Mouse (Mus musculus) embryonic facial prominence, embryonic 13.5 days (tissue): Measurements from ENCODE around the gene Mindy3. TPM values are rescaled to one million over a fixed set of nuclear protein-coding genes. Genes with fewer than 3 reads are reported as not detected.

Experiments used
- ATAC-seq: fragments of 200-750 bp; cut with Nextera tagmentation; 2 replicates; pipeline ENCODE4 v1.8.0; 2017; ENCODE audit warnings: low read depth; ENCODE audit not compliant: insufficient number of reproducible peaks, insufficient read depth, low FRiP score, low TSS enrichment
- H3K27ac ChIP-seq: fragments of 300-500 bp; sonication (generic); 2 replicates; pipeline ENCODE4 v1.5.1; 2015; ENCODE audit warnings: moderate library complexity, mild to moderate bottlenecking, inconsistent platforms
- H3K27me3 ChIP-seq: fragments of 300-500 bp; sonication (generic); 2 replicates; pipeline ENCODE4 v1.6.1; 2015; ENCODE audit warnings: mild to moderate bottlenecking, inconsistent platforms
- H3K36me3 ChIP-seq: fragments of 300-500 bp; sonication (generic); 2 replicates; pipeline ENCODE4 v1.6.1; 2015; ENCODE audit warnings: mild to moderate bottlenecking, inconsistent platforms
- H3K4me1 ChIP-seq: fragments of 300-500 bp; sonication (generic); 2 replicates; pipeline ENCODE4 v1.6.1; 2015; ENCODE audit warnings: inconsistent platforms
- H3K4me2 ChIP-seq: fragments of 300-500 bp; sonication (generic); 2 replicates; pipeline ENCODE4 v1.6.1; 2015; ENCODE audit warnings: moderate library complexity, mild to moderate bottlenecking, inconsistent platforms
- H3K4me3 ChIP-seq: fragments of 300-500 bp; sonication (generic); 2 replicates; pipeline ENCODE4 v1.5.1; 2015; ENCODE audit warnings: mild to moderate bottlenecking, inconsistent platforms
- H3K9ac ChIP-seq: fragments of 300-500 bp; sonication (generic); 2 replicates; pipeline ENCODE4 v1.6.1; 2015; ENCODE audit warnings: mild to moderate bottlenecking, inconsistent platforms
- H3K9me3 ChIP-seq: fragments of 300-500 bp; sonication (generic); 2 replicates; pipeline ENCODE4 v1.6.1; 2016; ENCODE audit warnings: inconsistent platforms
- WGBS: fragments of 180-500 bp; shearing (Covaris S2); methylation state at CpG from one replicate; pipeline ENCODE4 v1.1.7; 2015; ENCODE audit warnings: mixed read lengths; 5-methylcytosine and 5-hydroxymethylcytosine counted together
- polyA plus RNA-seq: library from polyadenylated mRNA; unstranded; fragments of >200 nt; fragmentation: Nextera tagmentation; extraction: Ambion mirVana; gene quantifications from 2 replicates; pipeline ENCODE4 v1.2.1, GENCODE M21; 2015

Mindy3 gene
- polyA plus RNA-seq, 1 experiment from 2014 or later: 24.8 TPM

DNA sequence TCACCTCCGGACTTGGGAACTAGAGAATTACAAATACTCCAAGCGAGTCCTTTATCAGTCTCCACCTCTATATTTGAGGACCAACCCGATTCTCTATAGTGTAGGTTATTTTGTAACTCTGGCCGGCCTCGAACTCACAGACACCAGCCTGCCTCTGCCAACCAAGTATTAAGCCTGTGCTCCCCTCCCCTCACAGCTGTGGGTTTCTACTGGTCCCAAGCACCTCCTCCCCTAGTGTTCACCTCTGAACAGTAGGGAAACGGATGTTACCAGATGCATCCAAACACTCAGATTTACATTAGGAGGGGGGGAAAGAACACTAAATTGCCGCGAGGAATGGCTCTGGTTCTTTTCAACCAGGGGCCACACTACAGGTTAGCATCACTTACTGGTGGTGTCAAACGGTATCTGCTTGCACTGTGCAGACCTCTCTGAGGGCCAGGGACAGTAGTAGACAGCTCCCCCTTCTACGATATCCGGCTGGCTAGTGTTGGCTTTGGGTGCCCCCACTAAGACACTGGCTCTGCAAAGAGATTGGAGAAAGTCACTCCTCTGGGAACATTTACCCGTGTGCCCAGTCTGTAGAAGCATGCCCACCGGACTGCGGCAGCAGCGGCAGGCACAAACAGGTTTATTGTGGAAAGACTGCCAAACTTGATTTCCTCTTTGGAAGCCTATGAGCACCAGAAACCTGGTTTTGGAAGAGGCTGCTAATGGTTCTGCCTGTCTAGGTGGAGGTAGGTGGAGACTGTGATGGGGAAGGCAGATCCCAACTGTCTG is 118.6 kb downstream of the Mindy3 start:
- Histone ChIP-seq H3K4me3 (peak overlapping the region; percentile 76), H3K36me3 (no peaks in the 10 kb centered on the region), H3K9ac (peak overlapping the region; percentile 87), H3K9me3 (no peaks in the 10 kb centered on the region), H3K27ac (peak overlapping the region; percentile 72), H3K27me3 (peaks cover 7% of the 10 kb centered on the region; the same call in 1 of the 2 replicates), H3K4me2 (peak overlapping the region; percentile 74), H3K4me1 (peaks cover 15% of the 10 kb centered on the region; the same call in 1 of the 2 replicates)
- WGBS: 51% methylated on average over 15 of the region's 15 CpGs
- 0 out of 2 replicates have a peak, but pooled peaks have one; percentile 21 for ATAC-seq

DNA sequence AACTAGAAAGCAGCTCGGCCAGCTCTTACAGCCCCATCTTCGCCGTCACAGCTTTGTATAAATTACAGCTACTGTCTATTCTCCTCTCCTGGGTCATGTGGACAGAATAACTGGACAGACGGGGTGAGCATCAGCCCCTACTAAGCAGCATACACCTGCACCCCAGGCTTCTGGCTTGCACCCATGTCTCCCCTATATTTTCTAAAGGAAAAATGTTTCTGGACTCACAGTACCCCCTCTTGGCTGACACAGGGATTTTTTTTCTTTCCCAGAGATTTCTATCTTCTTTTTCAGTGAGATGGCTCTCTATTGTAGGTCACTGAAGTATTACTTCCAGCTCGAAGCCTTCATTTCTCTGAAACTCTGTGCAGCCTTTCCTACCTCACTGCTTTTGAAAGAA is 122.0 kb downstream of the Mindy3 start:
- Histone ChIP-seq H3K36me3 (no peaks in the 10 kb centered on the region), H3K4me1 (peaks cover 34% of the 10 kb centered on the region), H3K9me3 (no peaks in the 10 kb centered on the region), H3K27ac (no peak overlapping the region), H3K27me3 (peaks cover 7% of the 10 kb centered on the region; the same call in 1 of the 2 replicates), H3K9ac (no peak overlapping the region), H3K4me2 (no peak overlapping the region), H3K4me3 (no peak overlapping the region)
- 84% methylated on average over 5 of the region's 5 CpGs for WGBS
- ATAC-seq: no peak

Other genes with a start within 250 kb of the Mindy3 start
- gene Itga8, start 117.5 kb downstream of the Mindy3 start, polyA plus RNA-seq: 17.7 and 20.9 TPM in 2 replicates